ENCODE assay signal across 10 mouse cellular contexts in genomic region chr5:140637058-140637410, GRCm38 (mm10). TPM values are rescaled to one million over a fixed set of nuclear protein-coding genes. Genes with fewer than 3 reads are reported as not detected.
DNase-seq lines count a peak whose midpoint lies in the region; ATAC-seq and TF ChIP-seq lines count a peak whose summit lies in the region.
"Had no signal": no experiment of that assay in that cellular context is flagged by ENCODE, and none has a peak within 500 bp of the region (broad histone marks: within the 10 kb centered on the region; RNA-seq: fewer than 3 reads in every experiment).

No protein-coding gene starts in this region.

- no peak for TF ChIP-seq CTCF in gastrocnemius, adult 2 months (IDR thresholded peaks at IDR 0.05)
- TF ChIP-seq CTCF in liver, adult 2 months (IDR thresholded peaks at IDR 0.05; ENCODE audit: low read depth, low read length): no peak

- no peak overlapping the region for H3K9ac ChIP-seq in liver, adult 2 months (ENCODE audit: low read depth, low read length)
- no peak overlapping the region for H3K9ac ChIP-seq in embryonic facial prominence, embryonic 12.5 days
- H3K9ac ChIP-seq in midbrain, embryonic 13.5 days (replicated peaks): no peak overlapping the region
- no peak overlapping the region for H3K9ac ChIP-seq in heart, embryonic 12.5 days
- H3K9ac ChIP-seq: embryonic facial prominence, embryonic 13.5 days; liver, embryonic 14.5 days had no signal

- ATAC-seq in embryonic facial prominence, embryonic 12.5 days (ENCODE audit: insufficient number of reproducible peaks, insufficient read depth, low FRiP score, low TSS enrichment): no peak
- ATAC-seq in midbrain, embryonic 13.5 days: no peak
- ATAC-seq in heart, embryonic 12.5 days (ENCODE audit: insufficient number of reproducible peaks, low FRiP score): no peak

- no peaks in the 10 kb centered on the region for H3K27me3 ChIP-seq in liver, adult 2 months (ENCODE audit: control insufficient read depth, insufficient read depth, low read length)
- no peaks in the 10 kb centered on the region for H3K27me3 ChIP-seq in embryonic facial prominence, embryonic 12.5 days
- no peaks in the 10 kb centered on the region for H3K27me3 ChIP-seq in midbrain, embryonic 13.5 days
- no peaks in the 10 kb centered on the region for H3K27me3 ChIP-seq in heart, embryonic 12.5 days (replicated peaks)
- H3K27me3 ChIP-seq: embryonic facial prominence, embryonic 13.5 days had no signal

- peak; percentile 62 for DNase-seq in gastrocnemius, adult 2 months
- no peak for DNase-seq in gastrocnemius, adult 8-10 months (ENCODE audit: low spot score in 2 of 2)
- DNase-seq in liver, adult 2 months (ENCODE audit: extremely low read depth, low read depth, low spot score): no peak
- no peak for DNase-seq in liver
- no peak for DNase-seq in ovary, postnatal 36 days (ENCODE audit: low spot score)

- H3K4me1 ChIP-seq in liver, adult 2 months (ENCODE audit: control insufficient read depth, insufficient read depth, low read length): no peaks in the 10 kb centered on the region; the same call in 1 of the 2 replicates
- peaks cover 21% of the 10 kb centered on the region for H3K4me1 ChIP-seq in embryonic facial prominence, embryonic 12.5 days
- H3K4me1 ChIP-seq in midbrain, embryonic 13.5 days (replicated peaks): peaks cover 42% of the 10 kb centered on the region
- H3K4me1 ChIP-seq in heart, embryonic 12.5 days (replicated peaks): peaks cover 25% of the 10 kb centered on the region

- 89% methylated on average over 6 of the region's 6 CpGs for WGBS in liver, adult 2 months
- WGBS in embryonic facial prominence, embryonic 12.5 days: 91% methylated on average over 6 of the region's 6 CpGs
- 79% methylated on average over 6 of the region's 6 CpGs for WGBS in midbrain, embryonic 13.5 days
- WGBS in heart, embryonic 12.5 days: 87% methylated on average over 6 of the region's 6 CpGs

- no peaks in the 10 kb centered on the region for H3K36me3 ChIP-seq in liver, adult 2 months (ENCODE audit: control insufficient read depth, insufficient read depth, low read length)
- H3K36me3 ChIP-seq in embryonic facial prominence, embryonic 12.5 days: peaks cover 78% of the 10 kb centered on the region
- peaks cover 82% of the 10 kb centered on the region for H3K36me3 ChIP-seq in midbrain, embryonic 13.5 days
- peaks cover 66% of the 10 kb centered on the region for H3K36me3 ChIP-seq in heart, embryonic 12.5 days

- H3K9me3 ChIP-seq in embryonic facial prominence, embryonic 12.5 days: no peaks in the 10 kb centered on the region
- H3K9me3 ChIP-seq in midbrain, embryonic 13.5 days: no peaks in the 10 kb centered on the region
- H3K9me3 ChIP-seq in heart, embryonic 12.5 days (replicated peaks): no peaks in the 10 kb centered on the region
- H3K9me3 ChIP-seq: embryonic facial prominence, embryonic 13.5 days had no signal

- no peak overlapping the region for H3K4me2 ChIP-seq in embryonic facial prominence, embryonic 12.5 days (replicated peaks)
- no peak overlapping the region for H3K4me2 ChIP-seq in midbrain, embryonic 13.5 days (replicated peaks)
- no peak overlapping the region for H3K4me2 ChIP-seq in heart, embryonic 12.5 days
- H3K4me2 ChIP-seq: embryonic facial prominence, embryonic 13.5 days had no signal

- H3K4me3 ChIP-seq in gastrocnemius, adult 2 months: no peak overlapping the region
- no peak overlapping the region for H3K4me3 ChIP-seq in liver, adult 2 months (ENCODE audit: insufficient read depth, low read depth, low read length)
- no peak overlapping the region for H3K4me3 ChIP-seq in embryonic facial prominence, embryonic 12.5 days
- no peak overlapping the region for H3K4me3 ChIP-seq in midbrain, embryonic 13.5 days (replicated peaks)
- no peak overlapping the region for H3K4me3 ChIP-seq in heart, embryonic 12.5 days
- H3K4me3 ChIP-seq: embryonic facial prominence, embryonic 13.5 days had no signal

- TF ChIP-seq POLR2A in liver, adult 2 months (IDR thresholded peaks at IDR 0.05; ENCODE audit: extremely low read depth, insufficient read depth, low read length): no peak

- intact Hi-C loops in gastrocnemius, adult 2 months (cut with DNase I): no loop called here

- no peaks in the 10 kb centered on the region for H3K79me2 ChIP-seq in liver, adult 2 months (ENCODE audit: control insufficient read depth, insufficient read depth, low read length)

- H3K27ac ChIP-seq in gastrocnemius, adult 2 months: peak overlapping the region; percentile 44; the same call in 1 of the 2 replicates
- peak overlapping the region; percentile 26 for H3K27ac ChIP-seq in liver, adult 2 months (replicated peaks; ENCODE audit: insufficient read depth, low read depth, low read length)
- H3K27ac ChIP-seq in embryonic facial prominence, embryonic 12.5 days: peak overlapping the region; percentile 61
- 0 out of 2 replicates have a peak overlapping the region, but pooled peaks have one; percentile 4 for H3K27ac ChIP-seq in midbrain, embryonic 13.5 days
- no peak overlapping the region for H3K27ac ChIP-seq in heart, embryonic 12.5 days (ENCODE audit: poor library complexity, severe bottlenecking)
- H3K27ac ChIP-seq: embryonic facial prominence, embryonic 13.5 days; liver, embryonic 14.5 days had no signal

RNA-seq across cellular contexts. Expression of gene Ttyh3, which starts 11.8 kb away (rescaled TPM):
- total RNA-seq in gastrocnemius, adult 2 months (2021): 1 to 10 TPM; 4.0 to 4.4 TPM
- 1 to 10 TPM; 2.6 to 5.2 (median 3.4) TPM for total RNA-seq in gastrocnemius, adult 8-10 months (2022)
- total RNA-seq in liver, adult 2 months (2014; rRNA removed): 1.9 and 2.7 TPM in 2 replicates
- polyA plus RNA-seq in liver, adult 2 months (2012; rRNA removed): 7.1 and 8.6 TPM in 2 replicates
- 60.6 and 62.6 TPM in 2 replicates for polyA plus RNA-seq in embryonic facial prominence, embryonic 12.5 days (2016; fragmentation: Nextera tagmentation; extraction: Ambion mirVana)
- polyA plus RNA-seq in midbrain, embryonic 13.5 days (2015; fragmentation: Nextera tagmentation; extraction: Ambion mirVana): 53.6 and 76.6 TPM in 2 replicates
- polyA plus RNA-seq in heart, embryonic 12.5 days (2016; fragmentation: Nextera tagmentation; extraction: Ambion mirVana): 36.3 and 38.0 TPM in 2 replicates

RNA-seq across cellular contexts. Expression of gene Lfng, which starts 29.9 kb away (rescaled TPM):
- total RNA-seq in gastrocnemius, adult 2 months (2021): 1 to 10 TPM; 3.2 to 6.1 TPM
- total RNA-seq in gastrocnemius, adult 8-10 months (2022): 1 to 10 TPM; 2.0 to 2.9 (median 2.4) TPM
- total RNA-seq in liver, adult 2 months (2014; rRNA removed): 4.2 and 5.5 TPM in 2 replicates
- 9.2 and 9.5 TPM in 2 replicates for polyA plus RNA-seq in liver, adult 2 months (2012; rRNA removed)
- polyA plus RNA-seq in embryonic facial prominence, embryonic 12.5 days (2016; fragmentation: Nextera tagmentation; extraction: Ambion mirVana): 14.0 and 14.2 TPM in 2 replicates
- 25.0 and 25.7 TPM in 2 replicates for polyA plus RNA-seq in midbrain, embryonic 13.5 days (2015; fragmentation: Nextera tagmentation; extraction: Ambion mirVana)
- polyA plus RNA-seq in heart, embryonic 12.5 days (2016; fragmentation: Nextera tagmentation; extraction: Ambion mirVana): 2.9 and 4.3 TPM in 2 replicates
